Mouse (Mus musculus) lung, postnatal 4 days (tissue): ENCODE data around the gene Tmem211.

Experiments used
- DNase-seq, 2 experiments: peaks; one replicate each; pipeline ENCODE4 v3.0.0; 2021

Tmem211 gene

GRCm38 (mm10) chr5:113214041-113214440, 12.7 kb upstream of the Tmem211 start:
- no peak for DNase-seq

GRCm38 (mm10) chr5:113214455-113214854, 12.3 kb upstream of the Tmem211 start:
- DNase-seq = peak; percentile 70 to 85

- peak in 1 of 2 experiments; percentile 44 for DNase-seq
Observed at GRCm38 (mm10) chr5:113215610-113216011, 11.1 kb upstream of the Tmem211 start.

GRCm38 (mm10) chr5:113216328-113216960, 10.3 kb upstream of the Tmem211 start:
- DNase-seq = no peak

- no peak for DNase-seq
Observed at GRCm38 (mm10) chr5:113217076-113217475, 9.6 kb upstream of the Tmem211 start.

GRCm38 (mm10) chr5:113218617-113219235, 8.0 kb upstream of the Tmem211 start:
- DNase-seq = no peak

GRCm38 (mm10) chr5:113219450-113219849, 7.3 kb upstream of the Tmem211 start:
- DNase-seq = no peak

GRCm38 (mm10) chr5:113219876-113220275, 6.8 kb upstream of the Tmem211 start:
- DNase-seq = no peak

- DNase-seq = peak; percentile 54 to 65
Observed at GRCm38 (mm10) chr5:113220383-113221146, 6.1 kb upstream of the Tmem211 start.

- DNase-seq = peak; percentile 85 to 87
Observed at GRCm38 (mm10) chr5:113221147-113221865, 5.4 kb upstream of the Tmem211 start, which contains the start of gene 2900026A02Rik. Gene 2900026A02Rik (minus strand): TSS chr5:113221236.

- no peak for DNase-seq
Observed at GRCm38 (mm10) chr5:113223888-113224287, 2.8 kb upstream of the Tmem211 start.

GRCm38 (mm10) chr5:113225271-113225670, 1.4 kb upstream of the Tmem211 start:
- DNase-seq = no peak

- no peak for DNase-seq
Observed at GRCm38 (mm10) chr5:113225686-113226435, 848 bp upstream of the Tmem211 start.

- DNase-seq = no peak
Observed at GRCm38 (mm10) chr5:113230196-113230595, 3.5 kb downstream of the Tmem211 start.

- no peak for DNase-seq
Observed at GRCm38 (mm10) chr5:113249263-113249930, 22.7 kb downstream of the Tmem211 start.

- no peak for DNase-seq
Observed at GRCm38 (mm10) chr5:113250806-113251205, 24.1 kb downstream of the Tmem211 start.

- no peak for DNase-seq
Observed at GRCm38 (mm10) chr5:113265637-113266036, 38.9 kb downstream of the Tmem211 start.

- no peak for DNase-seq
Observed at GRCm38 (mm10) chr5:113268246-113268645, 41.5 kb downstream of the Tmem211 start.

GRCm38 (mm10) chr5:113270043-113270442, 43.3 kb downstream of the Tmem211 start:
- DNase-seq = no peak

- DNase-seq = no peak
Observed at GRCm38 (mm10) chr5:113271207-113271811, 44.6 kb downstream of the Tmem211 start.

- DNase-seq = no peak
Observed at GRCm38 (mm10) chr5:113275839-113276238, 49.1 kb downstream of the Tmem211 start.
